Mouse (Mus musculus): ENCODE results near the gene Mettl3.
"Not testable (repeated sequence)": the region's sequence is repeated elsewhere in the genome, so short reads cannot be mapped to it uniquely, and the experiment has no call there.

The Mettl3 gene

GRCm38 (mm10) chr14:52304644-52305271 is at the start of gene Mettl3:
Gene Mettl3 (minus strand): TSS chr14:52305128.
- DNase-seq (ENCODE audit: low spot score), result peak; percentile 98

- no peak for DNase-seq (ENCODE audit: low spot score)
Measured at GRCm38 (mm10) chr14:52339512-52339852, 34.6 kb upstream of the Mettl3 start.

- peak; percentile 91 for DNase-seq (ENCODE audit: low spot score)
Measured at GRCm38 (mm10) chr14:52338751-52339511, 34.0 kb upstream of the Mettl3 start.

- DNase-seq (ENCODE audit: low spot score), result no peak
Measured at GRCm38 (mm10) chr14:52332171-52332570, 27.2 kb upstream of the Mettl3 start.

DNA sequence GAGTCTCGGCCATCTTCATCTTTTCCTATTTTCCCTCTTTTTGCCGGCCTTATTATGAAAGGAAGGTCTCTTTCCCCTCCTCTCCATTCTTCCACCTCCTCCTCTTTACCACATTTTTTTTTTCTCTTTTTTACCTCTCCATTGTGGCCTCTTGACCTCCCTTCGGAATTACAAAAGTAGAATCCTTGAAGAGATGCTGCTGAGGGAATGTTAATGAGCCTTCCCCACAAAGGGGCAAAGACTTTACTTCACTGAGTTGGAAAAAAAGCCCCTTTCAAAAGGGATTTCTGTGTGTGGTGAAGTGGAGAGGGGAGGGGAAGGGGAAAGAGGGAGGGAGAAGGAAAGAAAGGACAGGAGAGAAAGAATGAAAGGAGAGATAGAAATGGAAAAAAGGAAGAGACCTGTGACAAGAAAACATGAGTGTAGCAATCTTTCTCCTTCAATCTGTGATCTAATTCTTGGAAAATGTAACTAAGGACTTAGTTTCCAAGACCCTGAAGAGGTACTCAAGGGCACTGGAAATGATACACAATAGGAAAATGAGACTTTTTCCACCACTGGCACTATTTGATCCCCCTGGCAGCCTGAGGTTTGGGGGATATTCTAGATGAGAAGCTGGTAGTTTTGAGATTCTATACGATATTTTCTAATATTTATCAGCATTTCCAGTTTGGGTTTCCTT is 26.3 kb upstream of the Mettl3 start:
- DNase-seq (ENCODE audit: low spot score), result peak; percentile 70

GRCm38 (mm10) chr14:52327910-52328812 is 23.2 kb upstream of the Mettl3 start, which contains the start of gene Sall2:
Gene Sall2 (minus strand): TSS chr14:52328762.
- DNase-seq (ENCODE audit: low spot score), result peak; percentile 47

- peak; percentile 70 for DNase-seq (ENCODE audit: low spot score)
Measured at GRCm38 (mm10) chr14:52327375-52327901, 22.5 kb upstream of the Mettl3 start.

- peak; percentile 58 for DNase-seq (ENCODE audit: low spot score)
Measured at GRCm38 (mm10) chr14:52325890-52326289, 21.0 kb upstream of the Mettl3 start.

- no peak for DNase-seq (ENCODE audit: low spot score)
Measured at GRCm38 (mm10) chr14:52319361-52319760, 14.4 kb upstream of the Mettl3 start.

GRCm38 (mm10) chr14:52316441-52317225 is 11.7 kb upstream of the Mettl3 start:
- peak; percentile 74 for DNase-seq (ENCODE audit: low spot score)

- peak; percentile 85 for DNase-seq (ENCODE audit: low spot score)
Measured at GRCm38 (mm10) chr14:52315792-52316440, 11.0 kb upstream of the Mettl3 start.

DNA sequence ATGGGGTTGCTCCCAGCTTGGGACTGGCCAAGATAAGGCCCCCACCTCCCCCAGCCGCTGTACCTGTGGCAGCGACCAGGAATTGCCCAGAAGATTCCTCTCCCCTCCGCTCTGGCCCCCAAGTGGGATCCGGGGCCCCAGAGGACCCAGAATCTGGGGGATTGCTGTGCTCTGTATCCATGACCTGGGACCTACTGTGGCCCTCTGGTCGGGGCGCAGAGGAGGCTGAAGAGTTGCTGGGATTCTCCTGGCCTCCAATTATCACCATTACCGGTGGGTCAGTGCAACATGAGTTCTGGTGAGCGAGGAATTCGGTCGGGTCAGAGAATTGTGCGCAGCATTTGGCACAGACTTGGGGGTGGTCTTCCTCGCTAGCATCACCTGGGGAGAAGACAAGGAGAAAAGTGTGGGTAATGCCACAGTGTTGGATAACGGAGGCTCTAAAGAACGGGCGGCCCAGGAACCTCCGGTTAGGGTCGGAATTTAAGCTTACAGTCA is 10.4 kb upstream of the Mettl3 start:
- no peak for DNase-seq (ENCODE audit: low spot score)

- no peak for DNase-seq (ENCODE audit: low spot score)
Measured at GRCm38 (mm10) chr14:52314808-52315150, 9.9 kb upstream of the Mettl3 start.

GRCm38 (mm10) chr14:52313931-52314807 is 9.2 kb upstream of the Mettl3 start:
- DNase-seq (ENCODE audit: low spot score), result no peak

DNA sequence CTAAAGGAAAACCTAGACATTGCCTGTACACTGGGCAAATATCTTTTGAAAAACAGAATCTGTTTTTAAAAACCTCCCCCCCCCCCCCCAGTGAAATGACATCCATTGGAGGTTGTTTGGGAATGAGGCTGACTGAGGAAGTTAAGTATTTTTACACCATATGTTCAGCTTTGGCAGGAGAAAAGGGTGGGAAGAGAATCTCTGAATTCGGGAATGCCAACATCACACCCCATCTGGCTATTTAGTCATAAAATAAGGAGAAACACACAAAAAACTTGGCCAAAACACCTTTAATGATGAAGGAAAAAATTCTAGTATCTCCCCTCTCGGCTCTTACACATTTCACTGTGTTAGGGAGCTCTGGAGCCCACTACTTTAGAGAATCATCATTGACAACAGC is 6.0 kb upstream of the Mettl3 start:
- DNase-seq (ENCODE audit: low spot score), result no peak

DNA sequence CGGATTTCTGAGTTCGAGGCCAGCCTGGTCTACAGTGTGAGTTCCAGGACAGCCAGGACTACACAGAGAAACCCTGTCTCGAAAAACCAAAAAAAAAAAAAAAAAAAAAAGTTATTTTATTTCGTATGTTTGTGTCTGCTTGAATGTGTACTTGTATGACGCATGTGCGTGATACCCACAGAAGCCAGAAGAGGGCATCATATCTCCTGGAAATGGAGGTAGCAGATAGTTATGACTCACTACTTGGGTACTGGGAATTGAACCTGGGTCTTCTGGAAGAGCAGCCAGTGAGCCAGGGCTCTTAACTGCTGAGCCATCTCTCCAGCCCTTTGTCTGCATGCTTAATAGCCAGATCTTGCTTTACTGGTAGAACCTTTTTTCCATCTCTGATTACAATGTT is 5.4 kb upstream of the Mettl3 start:
- DNase-seq (ENCODE audit: low spot score), result peak; percentile 28

GRCm38 (mm10) chr14:52306100-52306499 is 1.2 kb upstream of the Mettl3 start:
- no peak for DNase-seq (ENCODE audit: low spot score)

DNA sequence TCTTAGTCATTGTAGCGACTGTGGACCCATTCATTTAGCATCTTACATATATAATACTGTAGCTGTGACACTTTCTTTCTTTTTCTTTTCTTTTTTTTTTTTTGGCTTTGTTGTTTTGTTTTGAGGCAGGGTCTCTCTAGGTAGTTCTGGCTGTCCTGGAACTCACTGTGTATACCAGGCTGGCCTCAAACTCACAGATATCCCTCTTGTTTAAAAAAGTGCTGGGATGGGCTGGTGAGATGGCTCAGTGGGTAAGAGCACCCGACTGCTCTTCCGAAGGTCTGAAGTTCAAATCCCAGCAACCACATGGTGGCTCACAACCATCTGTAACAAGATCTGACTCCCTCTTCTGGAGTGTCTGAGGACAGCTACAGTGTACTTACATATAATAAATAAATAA is 1.4 kb downstream of the Mettl3 start:
- DNase-seq (ENCODE audit: low spot score), result not testable (repeated sequence)

- peak; percentile 39 for DNase-seq (ENCODE audit: low spot score)
Measured at GRCm38 (mm10) chr14:52295558-52296264, 9.2 kb downstream of the Mettl3 start.
